Mouse (Mus musculus): ENCODE measurements around the gene Prmt7. TPM values are rescaled to one million over a fixed set of nuclear protein-coding genes. Genes with fewer than 3 reads are reported as not detected.

Gene Prmt7
- total and polyA plus RNA-seq, 3 experiments, result 20.0 to 43.9 (median 22.8) TPM

- Histone ChIP-seq H3K9me3 (replicated peaks) (no peaks in the 10 kb centered on the region), H3K36me3 (replicated peaks) (no peaks in the 10 kb centered on the region), H3K4me1 (ENCODE audit: insufficient read depth, low read depth, low read length) (no peaks in the 10 kb centered on the region), H3K27me3 (ENCODE audit: insufficient read depth, low read length) (peaks cover 26% of the 10 kb centered on the region), H3K4me3 (ENCODE audit: low read depth, low read length) (no peak overlapping the region)
- TF ChIP-seq GATA2 (IDR thresholded peaks at IDR 0.05; ENCODE audit: borderline replicate concordance, low read depth, low read length), result no peak
- TF ChIP-seq CTCF (IDR thresholded peaks at IDR 0.05; ENCODE audit: low read depth, low read length), result no peak
- no peak for TF ChIP-seq POLR2AphosphoS5 (IDR thresholded peaks at IDR 0.05; ENCODE audit: insufficient replicate concordance, low read depth, low read length)
- no peak for TF ChIP-seq TAL1 (conservative IDR thresholded peaks at IDR 0.05; ENCODE audit: low read depth, low read length)
- no peak for TF ChIP-seq GATA1 (IDR thresholded peaks at IDR 0.05; ENCODE audit: borderline replicate concordance, low read length)
- no peak for DNase-seq (ENCODE audit: low spot score)
- no peak for ATAC-seq (ENCODE audit: extremely low read depth, insufficient number of reproducible peaks, low FRiP score, poor library complexity, severe bottlenecking)
Observed at GRCm38 (mm10) chr8:106287445-106287844, 76.7 kb downstream of the Prmt7 start.

- no peak for DNase-seq (ENCODE audit: low spot score)
- H3K4me3 ChIP-seq (ENCODE audit: low read depth, low read length), result no peak overlapping the region
- no peak for ATAC-seq (ENCODE audit: extremely low read depth, insufficient number of reproducible peaks, low FRiP score, poor library complexity, severe bottlenecking)
- no peaks in the 10 kb centered on the region for H3K9me3 ChIP-seq (replicated peaks)
- H3K27me3 ChIP-seq (ENCODE audit: insufficient read depth, low read length), result peaks cover 22% of the 10 kb centered on the region
- TF ChIP-seq TAL1 (conservative IDR thresholded peaks at IDR 0.05; ENCODE audit: low read depth, low read length), result no peak
- TF ChIP-seq POLR2AphosphoS5 (IDR thresholded peaks at IDR 0.05; ENCODE audit: insufficient replicate concordance, low read depth, low read length), result no peak
- no peak for TF ChIP-seq GATA1 (IDR thresholded peaks at IDR 0.05; ENCODE audit: borderline replicate concordance, low read length)
- TF ChIP-seq GATA2 (IDR thresholded peaks at IDR 0.05; ENCODE audit: borderline replicate concordance, low read depth, low read length), result no peak
- no peak for TF ChIP-seq CTCF (IDR thresholded peaks at IDR 0.05; ENCODE audit: low read depth, low read length)
- no peaks in the 10 kb centered on the region for H3K4me1 ChIP-seq (ENCODE audit: insufficient read depth, low read depth, low read length)
- H3K36me3 ChIP-seq (replicated peaks), result no peaks in the 10 kb centered on the region
Observed at GRCm38 (mm10) chr8:106288732-106289131, 78.0 kb downstream of the Prmt7 start.

- ATAC-seq (ENCODE audit: extremely low read depth, insufficient number of reproducible peaks, low FRiP score, poor library complexity, severe bottlenecking) (no peak), DNase-seq (ENCODE audit: low spot score) (no peak)
- H3K36me3 ChIP-seq (replicated peaks), result no peaks in the 10 kb centered on the region
- H3K27me3 ChIP-seq (ENCODE audit: insufficient read depth, low read length), result peaks cover 22% of the 10 kb centered on the region
- no peak overlapping the region for H3K4me3 ChIP-seq (ENCODE audit: low read depth, low read length)
- TF ChIP-seq TAL1 (conservative IDR thresholded peaks at IDR 0.05; ENCODE audit: low read depth, low read length) (no peak), POLR2AphosphoS5 (IDR thresholded peaks at IDR 0.05; ENCODE audit: insufficient replicate concordance, low read depth, low read length) (no peak), CTCF (IDR thresholded peaks at IDR 0.05; ENCODE audit: low read depth, low read length) (no peak), GATA2 (IDR thresholded peaks at IDR 0.05; ENCODE audit: borderline replicate concordance, low read depth, low read length) (no peak), GATA1 (IDR thresholded peaks at IDR 0.05; ENCODE audit: borderline replicate concordance, low read length) (no peak)
- H3K4me1 ChIP-seq (ENCODE audit: insufficient read depth, low read depth, low read length), result no peaks in the 10 kb centered on the region
- H3K9me3 ChIP-seq (replicated peaks), result no peaks in the 10 kb centered on the region
Observed at GRCm38 (mm10) chr8:106289464-106289863, 78.7 kb downstream of the Prmt7 start.

GRCm38 (mm10) chr8:106292484-106293396 is 82.0 kb downstream of the Prmt7 start:
- H3K9me3 ChIP-seq (replicated peaks), result no peaks in the 10 kb centered on the region
- TF ChIP-seq GATA2 (IDR thresholded peaks at IDR 0.05; ENCODE audit: borderline replicate concordance, low read depth, low read length) (no peak), TAL1 (conservative IDR thresholded peaks at IDR 0.05; ENCODE audit: low read depth, low read length) (no peak), CTCF (IDR thresholded peaks at IDR 0.05; ENCODE audit: low read depth, low read length) (no peak), POLR2AphosphoS5 (IDR thresholded peaks at IDR 0.05; ENCODE audit: insufficient replicate concordance, low read depth, low read length) (no peak), GATA1 (IDR thresholded peaks at IDR 0.05; ENCODE audit: borderline replicate concordance, low read length) (no peak)
- ATAC-seq (ENCODE audit: extremely low read depth, insufficient number of reproducible peaks, low FRiP score, poor library complexity, severe bottlenecking), result no peak
- peaks cover 23% of the 10 kb centered on the region for H3K27me3 ChIP-seq (ENCODE audit: insufficient read depth, low read length)
- no peak for DNase-seq (ENCODE audit: low spot score)
- H3K4me3 ChIP-seq (ENCODE audit: low read depth, low read length), result no peak overlapping the region
- H3K4me1 ChIP-seq (ENCODE audit: insufficient read depth, low read depth, low read length), result no peaks in the 10 kb centered on the region
- no peaks in the 10 kb centered on the region for H3K36me3 ChIP-seq (replicated peaks)

GRCm38 (mm10) chr8:106298261-106298660 is 87.5 kb downstream of the Prmt7 start:
- H3K9me3 ChIP-seq (replicated peaks), result no peaks in the 10 kb centered on the region
- H3K4me3 ChIP-seq (ENCODE audit: low read depth, low read length), result no peak overlapping the region
- no peaks in the 10 kb centered on the region for H3K36me3 ChIP-seq (replicated peaks)
- no peak for DNase-seq (ENCODE audit: low spot score)
- no peak for ATAC-seq (ENCODE audit: extremely low read depth, insufficient number of reproducible peaks, low FRiP score, poor library complexity, severe bottlenecking)
- no peaks in the 10 kb centered on the region for H3K4me1 ChIP-seq (ENCODE audit: insufficient read depth, low read depth, low read length)
- TF ChIP-seq TAL1 (conservative IDR thresholded peaks at IDR 0.05; ENCODE audit: low read depth, low read length), result no peak
- no peak for TF ChIP-seq CTCF (IDR thresholded peaks at IDR 0.05; ENCODE audit: low read depth, low read length)
- no peak for TF ChIP-seq GATA1 (IDR thresholded peaks at IDR 0.05; ENCODE audit: borderline replicate concordance, low read length)
- TF ChIP-seq GATA2 (IDR thresholded peaks at IDR 0.05; ENCODE audit: borderline replicate concordance, low read depth, low read length), result no peak
- no peak for TF ChIP-seq POLR2AphosphoS5 (IDR thresholded peaks at IDR 0.05; ENCODE audit: insufficient replicate concordance, low read depth, low read length)
- H3K27me3 ChIP-seq (ENCODE audit: insufficient read depth, low read length), result peaks cover 17% of the 10 kb centered on the region

- DNase-seq (ENCODE audit: low spot score) (no peak), ATAC-seq (ENCODE audit: extremely low read depth, insufficient number of reproducible peaks, low FRiP score, poor library complexity, severe bottlenecking) (no peak)
- H3K9me3 ChIP-seq (replicated peaks), result no peaks in the 10 kb centered on the region
- H3K4me1 ChIP-seq (ENCODE audit: insufficient read depth, low read depth, low read length), result no peaks in the 10 kb centered on the region
- peaks cover 16% of the 10 kb centered on the region for H3K27me3 ChIP-seq (ENCODE audit: insufficient read depth, low read length)
- H3K36me3 ChIP-seq (replicated peaks), result no peaks in the 10 kb centered on the region
- no peak overlapping the region for H3K4me3 ChIP-seq (ENCODE audit: low read depth, low read length)
- no peak for TF ChIP-seq CTCF (IDR thresholded peaks at IDR 0.05; ENCODE audit: low read depth, low read length)
- TF ChIP-seq TAL1 (conservative IDR thresholded peaks at IDR 0.05; ENCODE audit: low read depth, low read length), result no peak
- TF ChIP-seq GATA2 (IDR thresholded peaks at IDR 0.05; ENCODE audit: borderline replicate concordance, low read depth, low read length), result no peak
- TF ChIP-seq GATA1 (IDR thresholded peaks at IDR 0.05; ENCODE audit: borderline replicate concordance, low read length), result no peak
- TF ChIP-seq POLR2AphosphoS5 (IDR thresholded peaks at IDR 0.05; ENCODE audit: insufficient replicate concordance, low read depth, low read length), result no peak
Observed at GRCm38 (mm10) chr8:106298846-106299245, 88.1 kb downstream of the Prmt7 start.

Measured in G1E (cell line).